Mouse (Mus musculus): ENCODE data around the gene Ksr1.

DNA sequence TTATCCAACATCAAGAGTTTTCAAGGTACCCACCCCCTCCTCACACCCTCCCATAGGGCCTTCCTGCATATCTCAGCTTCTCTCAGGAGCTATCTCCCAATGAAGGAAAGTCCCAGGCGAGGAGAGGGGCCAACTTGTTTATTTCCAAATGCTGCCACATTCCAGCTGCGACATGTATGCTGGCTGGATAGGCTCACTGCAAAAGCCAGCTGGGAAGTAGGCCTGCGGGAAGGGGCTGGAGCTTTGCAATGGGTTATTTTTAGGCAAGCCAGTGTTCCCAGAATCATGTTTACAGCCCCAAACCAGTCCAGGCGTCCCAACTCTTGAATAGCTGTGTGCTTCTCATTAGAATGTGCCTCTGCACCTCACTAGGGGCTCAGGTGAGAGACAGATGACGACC is 51.5 kb downstream of the Ksr1 start:
- TF ChIP-seq MYOD1 (IDR thresholded peaks at IDR 0.05; ENCODE audit: control insufficient read depth, insufficient read length, low read depth) (no peak), CTCF (IDR thresholded peaks at IDR 0.05; ENCODE audit: control insufficient read depth, insufficient read depth, insufficient read length) (no peak), CEBPB (IDR thresholded peaks at IDR 0.05; ENCODE audit: low read depth) (no peak), MAX (IDR thresholded peaks at IDR 0.05) (no peak), USF1 (IDR thresholded peaks at IDR 0.05; ENCODE audit: low read depth) (no peak), FOSL1 (IDR thresholded peaks at IDR 0.05; ENCODE audit: insufficient read depth, low read length, poor library complexity, severe bottlenecking) (no peak)
